Mouse (Mus musculus) kidney, adult 2 months (tissue): ENCODE data around the gene Arhgap19. TPM values are rescaled to one million over a fixed set of nuclear protein-coding genes. Genes with fewer than 3 reads are reported as not detected.

Experiments used
- DNase-seq: peaks from one replicate; pipeline ENCODE4 v3.0.0; 2021
- H3K27ac ChIP-seq: fragments of 200-500 bp; 2 replicates; pipeline ENCODE4 v1.5.1; 2012; ENCODE audit warnings: low read depth, low read length, control low read depth, inconsistent platforms; ENCODE audit not compliant: insufficient read depth
- H3K27me3 ChIP-seq: fragments of 200-500 bp; replicated peaks from 2 replicates; pipeline ENCODE4 v1.6.1; 2012; ENCODE audit warnings: mild to moderate bottlenecking, moderate library complexity, low read length, inconsistent platforms; ENCODE audit not compliant: control insufficient read depth, insufficient read depth
- H3K36me3 ChIP-seq: fragments of 200-500 bp; 2 replicates; pipeline ENCODE4 v1.6.1; 2012; ENCODE audit warnings: mild to moderate bottlenecking, moderate library complexity, low read length, inconsistent platforms; ENCODE audit not compliant: control insufficient read depth, insufficient read depth
- H3K4me1 ChIP-seq: fragments of 200-500 bp; 2 replicates; pipeline ENCODE4 v1.6.1; 2011; ENCODE audit warnings: low read length; ENCODE audit not compliant: control insufficient read depth, insufficient read depth
- H3K4me3 ChIP-seq: fragments of 200-500 bp; 2 replicates; pipeline ENCODE4 v1.5.1; 2011; ENCODE audit warnings: mild to moderate bottlenecking, low read depth, low read length, control low read depth; ENCODE audit not compliant: insufficient read depth
- CTCF ChIP-seq: fragments of 200-500 bp; conservative IDR thresholded peaks from 2 replicates; pipeline ENCODE4 v1.5.1; 2011; ENCODE audit warnings: low read depth, mild to moderate bottlenecking, control low read depth, low read length, moderate library complexity, mixed read lengths; ENCODE audit not compliant: insufficient read depth, insufficient read length
- POLR2A ChIP-seq: fragments of 200-500 bp; IDR thresholded peaks from one replicate; pipeline ENCODE4 v1.6.1; 2011; ENCODE audit warnings: low read depth, low read length, control low read depth
- WGBS: fragments of 180-500 bp; shearing (Covaris S2); methylation state at CpG from one replicate; pipeline ENCODE4 v1.1.7; 2018; 5-methylcytosine and 5-hydroxymethylcytosine counted together
- polyA plus RNA-seq: library from polyadenylated mRNA; depleted of rRNA; stranded (reverse); fragments of >200 nt; gene quantifications from 2 replicates; pipeline ENCODE4 v1.2.3, GENCODE M21; 2012; rRNA removed

The Arhgap19 gene
- polyA plus RNA-seq, 1 experiment = 1.3 TPM

GRCm38 (mm10) chr19:41737657-41738428 is 64.0 kb downstream of the Arhgap19 start:
- H3K4me1 ChIP-seq = no peaks in the 10 kb centered on the region
- DNase-seq = peak; percentile 19
- TF ChIP-seq CTCF = no peak
- H3K27me3 ChIP-seq = no peaks in the 10 kb centered on the region
- H3K36me3 ChIP-seq = no peaks in the 10 kb centered on the region
- no peak overlapping the region for H3K27ac ChIP-seq
- no peak overlapping the region for H3K4me3 ChIP-seq
- WGBS = 16% methylated on average over 16 of the region's 18 CpGs

GRCm38 (mm10) chr19:41734685-41735084 is 67.2 kb downstream of the Arhgap19 start:
- H3K4me3 ChIP-seq = no peak overlapping the region
- no peak overlapping the region for H3K27ac ChIP-seq
- TF ChIP-seq CTCF (no peak), POLR2A (no peak)
- H3K4me1 ChIP-seq = no peaks in the 10 kb centered on the region
- no peaks in the 10 kb centered on the region for H3K36me3 ChIP-seq
- 31% methylated on average over 10 of the region's 10 CpGs for WGBS
- no peaks in the 10 kb centered on the region for H3K27me3 ChIP-seq
- DNase-seq = no peak

- Histone ChIP-seq H3K27ac (no peak overlapping the region), H3K27me3 (no peaks in the 10 kb centered on the region), H3K4me1 (no peaks in the 10 kb centered on the region), H3K4me3 (no peak overlapping the region), H3K36me3 (no peaks in the 10 kb centered on the region)
- DNase-seq = no peak
- TF ChIP-seq POLR2A (no peak), CTCF (no peak)
- 67% methylated on average over 2 of the region's 2 CpGs for WGBS
Measured at GRCm38 (mm10) chr19:41725491-41725890, 76.4 kb downstream of the Arhgap19 start.

DNA sequence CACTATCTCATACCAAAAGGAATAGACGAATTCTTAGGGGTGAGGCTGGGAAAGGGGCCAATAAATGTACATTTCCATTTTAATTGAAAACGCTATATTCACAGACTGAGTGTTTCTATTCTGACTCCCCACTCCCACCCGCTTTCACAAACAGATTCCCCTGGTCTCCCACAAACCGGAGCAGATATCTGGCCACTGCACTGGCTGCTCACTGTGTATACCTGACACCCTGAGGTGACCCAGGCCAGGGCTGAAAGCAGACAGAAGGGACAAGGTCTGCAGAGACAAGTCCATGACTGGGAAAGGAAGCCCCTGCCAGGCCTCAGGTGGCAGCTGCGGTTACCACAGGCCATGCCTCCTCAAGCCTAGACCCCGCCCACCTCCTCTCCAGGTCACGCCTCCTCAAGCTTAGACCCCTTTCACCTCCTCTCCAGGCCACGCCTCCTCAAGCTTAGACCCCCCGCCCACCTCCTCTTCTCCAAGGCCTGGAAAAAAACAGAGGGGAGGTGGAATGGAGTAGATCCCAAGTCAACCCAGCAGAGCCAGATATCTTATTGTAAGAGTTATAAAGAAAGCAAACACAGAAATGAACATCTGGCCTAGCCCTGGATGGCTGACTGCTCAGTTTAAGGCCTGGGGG is 76.9 kb downstream of the Arhgap19 start:
- WGBS = 65% methylated on average over 9 of the region's 9 CpGs
- TF ChIP-seq CTCF = no peak
- no peak for TF ChIP-seq POLR2A

GRCm38 (mm10) chr19:41723337-41723736 is 78.5 kb downstream of the Arhgap19 start:
- Histone ChIP-seq H3K36me3 (no peaks in the 10 kb centered on the region), H3K27me3 (no peaks in the 10 kb centered on the region), H3K4me1 (no peaks in the 10 kb centered on the region), H3K4me3 (no peak overlapping the region), H3K27ac (no peak overlapping the region)
- WGBS = 54% methylated on average over 2 of the region's 2 CpGs
- DNase-seq = no peak
- TF ChIP-seq POLR2A = no peak
- no peak for TF ChIP-seq CTCF

More for the DNA sequence above, 76.9 kb downstream of the Arhgap19 start:
- no peaks in the 10 kb centered on the region for H3K36me3 ChIP-seq
- DNase-seq = no peak
- no peaks in the 10 kb centered on the region for H3K4me1 ChIP-seq
- no peak overlapping the region for H3K4me3 ChIP-seq
- no peak overlapping the region for H3K27ac ChIP-seq
- H3K27me3 ChIP-seq = no peaks in the 10 kb centered on the region

GRCm38 (mm10) chr19:41719436-41719835 is 82.4 kb downstream of the Arhgap19 start:
- WGBS = 67% methylated on average over 8 of the region's 8 CpGs
- TF ChIP-seq CTCF (no peak), POLR2A (no peak)

More at GRCm38 (mm10) chr19:41719436-41719835, 82.4 kb downstream of the Arhgap19 start:
- no peak for DNase-seq
- H3K36me3 ChIP-seq = no peaks in the 10 kb centered on the region
- no peaks in the 10 kb centered on the region for H3K27me3 ChIP-seq
- H3K4me1 ChIP-seq = no peaks in the 10 kb centered on the region
- no peak overlapping the region for H3K27ac ChIP-seq
- no peak overlapping the region for H3K4me3 ChIP-seq

Other genes with a start within 250 kb of the Arhgap19 start
- gene Gm340, start 219.7 kb downstream of the Arhgap19 start, polyA plus RNA-seq = 1.3 and 1.4 TPM in 2 replicates
- gene Slit1, start 58.4 kb downstream of the Arhgap19 start, polyA plus RNA-seq = 0.05 and 0.17 TPM in 2 replicates
- gene Frat1, start 27.9 kb upstream of the Arhgap19 start, polyA plus RNA-seq = 1.3 and 1.6 TPM in 2 replicates
- gene Frat2, start 46.1 kb upstream of the Arhgap19 start, polyA plus RNA-seq = 1.4 TPM in 2 replicates
- 3.6 and 4.0 TPM in 2 replicates for gene Rrp12, start 94.1 kb upstream of the Arhgap19 start, polyA plus RNA-seq
- gene Pgam1, start 109.9 kb upstream of the Arhgap19 start, polyA plus RNA-seq = 493 and 500 TPM in 2 replicates
- 11.8 and 15.2 TPM in 2 replicates for gene Exosc1, start 131.4 kb upstream of the Arhgap19 start, polyA plus RNA-seq
- gene Zdhhc16, start 131.4 kb upstream of the Arhgap19 start, polyA plus RNA-seq = 74.2 and 78.7 TPM in 2 replicates
- gene Mms19, start 179.1 kb upstream of the Arhgap19 start, polyA plus RNA-seq = 54.9 and 56.1 TPM in 2 replicates
- gene Ubtd1, start 179.7 kb upstream of the Arhgap19 start, polyA plus RNA-seq = 23.0 and 28.2 TPM in 2 replicates
- gene Ankrd2, start 234.0 kb upstream of the Arhgap19 start, polyA plus RNA-seq = 0.14 and 2.2 TPM in 2 replicates
- gene Hoga1, start 243.6 kb upstream of the Arhgap19 start, polyA plus RNA-seq = 167 and 177 TPM in 2 replicates